Mouse (Mus musculus): ENCODE results near the gene Fbxl22. TPM values are rescaled to one million over a fixed set of nuclear protein-coding genes. Genes with fewer than 3 reads are reported as not detected.

Fbxl22 gene
- polyA plus RNA-seq, 1 experiment from 2014 or later, result 78.6 TPM

DNA sequence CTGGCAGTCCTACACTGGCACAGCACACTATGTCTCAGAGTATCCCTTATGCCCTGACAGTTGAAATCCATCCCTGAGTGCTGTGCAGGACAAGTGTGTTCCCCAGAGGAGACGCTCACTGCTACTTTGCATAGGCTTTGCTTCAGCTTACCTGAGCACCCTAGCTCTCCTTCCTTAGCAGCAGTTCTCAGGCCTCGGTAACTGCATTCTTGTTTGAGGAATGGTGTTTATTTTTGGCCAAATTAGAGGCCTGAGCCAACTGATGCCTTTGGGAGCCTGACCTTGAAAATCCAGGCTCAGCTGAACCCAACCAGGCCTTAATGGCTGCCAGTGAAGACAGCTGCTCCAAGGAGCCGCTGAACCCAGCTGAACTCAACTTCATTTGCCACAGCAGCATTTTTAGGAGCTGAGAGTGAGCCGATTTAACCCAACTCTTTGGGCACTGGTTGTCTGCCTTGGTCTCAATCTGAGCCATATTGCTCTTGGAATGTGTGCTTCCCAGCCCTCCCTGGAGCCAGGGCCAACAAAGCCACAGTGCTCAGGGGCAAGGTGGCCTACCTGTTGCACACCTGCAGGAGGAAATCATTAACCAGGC lies 635 bp downstream of the Fbxl22 start:
- Histone ChIP-seq H3K4me1 (ENCODE audit: control insufficient read depth in 2 of 2, insufficient read depth in 2 of 2, low read length in 2 of 2) (peaks cover 12 to 20% of the 10 kb centered on the region in 2 experiments), H3K27ac (replicated peaks in 1 of 2; ENCODE audit: control insufficient read depth in 1 of 2, insufficient read depth in 1 of 2, low read depth in 2 of 2, low read length in 2 of 2) (peak overlapping the region; percentile 96 to 99), H3K9ac (ENCODE audit: low read length) (peak overlapping the region; percentile 91), H3K9me3 (ENCODE audit: control insufficient read depth, low read length) (no peaks in the 10 kb centered on the region), H3K4me2 (ENCODE audit: low read length) (peak overlapping the region; percentile 98), H3K4me3 (ENCODE audit: control insufficient read depth in 1 of 2, insufficient read depth in 1 of 2, low read depth in 1 of 2, low read length in 2 of 2) (peak overlapping the region; percentile 58 to 64), H3K27me3 (ENCODE audit: control insufficient read depth, insufficient read depth, low read length) (no peaks in the 10 kb centered on the region), H3K36me3 (ENCODE audit: control insufficient read depth, insufficient read depth, low read length) (peaks cover 49% of the 10 kb centered on the region)
- no peak for ATAC-seq (ENCODE audit: insufficient number of reproducible peaks, insufficient read depth, low FRiP score, low read depth)
- 42% methylated on average over 4 of the region's 4 CpGs for WGBS

- peaks cover 49% of the 10 kb centered on the region for H3K36me3 ChIP-seq (ENCODE audit: control insufficient read depth, insufficient read depth, low read length)
These were observed 1.2 kb downstream of the Fbxl22 start for GRCm38 (mm10) chr9:66513150-66513549.

DNA sequence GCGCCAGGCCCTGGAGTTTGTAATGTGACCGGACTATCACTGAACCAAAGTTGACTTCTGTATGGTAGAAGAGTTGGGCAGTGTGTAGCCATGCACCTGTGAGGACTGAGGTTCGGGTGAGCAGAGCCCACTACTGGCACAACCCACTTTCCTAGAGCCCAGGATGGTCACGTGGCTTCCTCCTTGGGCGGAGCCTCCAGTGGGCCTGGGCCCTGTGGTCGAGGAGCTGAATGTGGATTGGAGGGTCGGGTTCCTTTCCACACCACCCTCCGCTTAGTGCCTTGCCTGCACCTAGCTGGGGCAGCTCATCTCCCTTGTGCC lies 2.1 kb downstream of the Fbxl22 start:
- peak overlapping the region; percentile 96 to 99 for H3K27ac ChIP-seq (replicated peaks in 1 of 2; ENCODE audit: control insufficient read depth in 1 of 2, insufficient read depth in 1 of 2, low read depth in 2 of 2, low read length in 2 of 2)
- no peaks in the 10 kb centered on the region for H3K9me3 ChIP-seq (ENCODE audit: control insufficient read depth, low read length)
- peak overlapping the region; percentile 98 for H3K4me2 ChIP-seq (ENCODE audit: low read length)
- H3K4me1 ChIP-seq (ENCODE audit: control insufficient read depth in 2 of 2, insufficient read depth in 2 of 2, low read length in 2 of 2), result peaks cover 12 to 20% of the 10 kb centered on the region in 2 experiments
- peak overlapping the region; percentile 91 for H3K9ac ChIP-seq (ENCODE audit: low read length)
- H3K27me3 ChIP-seq (ENCODE audit: control insufficient read depth, insufficient read depth, low read length), result no peaks in the 10 kb centered on the region
- peak; percentile 72 for ATAC-seq (ENCODE audit: insufficient number of reproducible peaks, insufficient read depth, low FRiP score, low read depth)
- peaks cover 49% of the 10 kb centered on the region for H3K36me3 ChIP-seq (ENCODE audit: control insufficient read depth, insufficient read depth, low read length)
- WGBS, result under 1% methylated on average over 8 of the region's 8 CpGs
- H3K4me3 ChIP-seq (ENCODE audit: control insufficient read depth in 1 of 2, insufficient read depth in 1 of 2, low read depth in 1 of 2, low read length in 2 of 2), result peak overlapping the region; percentile 58 to 64

More at GRCm38 (mm10) chr9:66513150-66513549, 1.2 kb downstream of the Fbxl22 start:
- ATAC-seq (ENCODE audit: insufficient number of reproducible peaks, insufficient read depth, low FRiP score, low read depth), result no peak
- peak overlapping the region; percentile 58 to 64 for H3K4me3 ChIP-seq (ENCODE audit: control insufficient read depth in 1 of 2, insufficient read depth in 1 of 2, low read depth in 1 of 2, low read length in 2 of 2)
- no peaks in the 10 kb centered on the region for H3K9me3 ChIP-seq (ENCODE audit: control insufficient read depth, low read length)
- peak overlapping the region; percentile 98 for H3K4me2 ChIP-seq (ENCODE audit: low read length)
- peaks cover 12 to 20% of the 10 kb centered on the region in 2 experiments for H3K4me1 ChIP-seq (ENCODE audit: control insufficient read depth in 2 of 2, insufficient read depth in 2 of 2, low read length in 2 of 2)
- H3K9ac ChIP-seq (ENCODE audit: low read length), result peak overlapping the region; percentile 91
- H3K27me3 ChIP-seq (ENCODE audit: control insufficient read depth, insufficient read depth, low read length), result no peaks in the 10 kb centered on the region
- peak overlapping the region; percentile 96 to 99 for H3K27ac ChIP-seq (replicated peaks in 1 of 2; ENCODE audit: control insufficient read depth in 1 of 2, insufficient read depth in 1 of 2, low read depth in 2 of 2, low read length in 2 of 2)

GRCm38 (mm10) chr9:66511580-66512350 lies 2.6 kb downstream of the Fbxl22 start:
- H3K27me3 ChIP-seq (ENCODE audit: control insufficient read depth, insufficient read depth, low read length), result no peaks in the 10 kb centered on the region
- H3K9ac ChIP-seq (ENCODE audit: low read length), result peak overlapping the region; percentile 91
- H3K4me3 ChIP-seq (ENCODE audit: control insufficient read depth in 1 of 2, insufficient read depth in 1 of 2, low read depth in 1 of 2, low read length in 2 of 2), result peak overlapping the region; percentile 58 to 64
- no peaks in the 10 kb centered on the region for H3K9me3 ChIP-seq (ENCODE audit: control insufficient read depth, low read length)
- H3K4me2 ChIP-seq (ENCODE audit: low read length), result peak overlapping the region; percentile 98
- ATAC-seq (ENCODE audit: insufficient number of reproducible peaks, insufficient read depth, low FRiP score, low read depth), result peak; percentile 77
- peaks cover 12 to 20% of the 10 kb centered on the region in 2 experiments for H3K4me1 ChIP-seq (ENCODE audit: control insufficient read depth in 2 of 2, insufficient read depth in 2 of 2, low read length in 2 of 2)
- WGBS, result under 1% methylated on average over 78 of the region's 78 CpGs
- H3K27ac ChIP-seq (replicated peaks in 1 of 2; ENCODE audit: control insufficient read depth in 1 of 2, insufficient read depth in 1 of 2, low read depth in 2 of 2, low read length in 2 of 2), result peak overlapping the region; percentile 92 to 99
- peaks cover 49% of the 10 kb centered on the region for H3K36me3 ChIP-seq (ENCODE audit: control insufficient read depth, insufficient read depth, low read length)

- H3K9me3 ChIP-seq (ENCODE audit: control insufficient read depth, low read length), result no peaks in the 10 kb centered on the region
- no peak for ATAC-seq (ENCODE audit: insufficient number of reproducible peaks, insufficient read depth, low FRiP score, low read depth)
- H3K4me1 ChIP-seq (ENCODE audit: control insufficient read depth in 2 of 2, insufficient read depth in 2 of 2, low read length in 2 of 2), result peaks cover 12 to 20% of the 10 kb centered on the region in 2 experiments
- WGBS, result 14% methylated on average over 2 of the region's 2 CpGs
- H3K36me3 ChIP-seq (ENCODE audit: control insufficient read depth, insufficient read depth, low read length), result peaks cover 49% of the 10 kb centered on the region
- H3K27me3 ChIP-seq (ENCODE audit: control insufficient read depth, insufficient read depth, low read length), result no peaks in the 10 kb centered on the region
- peak overlapping the region; percentile 58 to 64 for H3K4me3 ChIP-seq (ENCODE audit: control insufficient read depth in 1 of 2, insufficient read depth in 1 of 2, low read depth in 1 of 2, low read length in 2 of 2)
- peak overlapping the region; percentile 98 for H3K4me2 ChIP-seq (ENCODE audit: low read length)
- peak overlapping the region; percentile 91 for H3K9ac ChIP-seq (ENCODE audit: low read length)
- peak overlapping the region; percentile 92 to 99 for H3K27ac ChIP-seq (replicated peaks in 1 of 2; ENCODE audit: control insufficient read depth in 1 of 2, insufficient read depth in 1 of 2, low read depth in 2 of 2, low read length in 2 of 2)
These were observed 3.4 kb downstream of the Fbxl22 start for GRCm38 (mm10) chr9:66510944-66511343.

- Histone ChIP-seq H3K27ac (replicated peaks in 1 of 2; ENCODE audit: control insufficient read depth in 1 of 2, insufficient read depth in 1 of 2, low read depth in 2 of 2, low read length in 2 of 2) (peak overlapping the region in 1 of 2 experiments; percentile 99; a peak in 1 of 4 replicates), H3K4me1 (ENCODE audit: control insufficient read depth in 2 of 2, insufficient read depth in 2 of 2, low read length in 2 of 2) (peaks cover 9 to 20% of the 10 kb centered on the region in 2 experiments), H3K9ac (ENCODE audit: low read length) (peak overlapping the region; percentile 91; the same call in 1 of the 2 replicates), H3K4me3 (ENCODE audit: control insufficient read depth in 1 of 2, insufficient read depth in 1 of 2, low read depth in 1 of 2, low read length in 2 of 2) (no peak overlapping the region), H3K36me3 (ENCODE audit: control insufficient read depth, insufficient read depth, low read length) (peaks cover 49% of the 10 kb centered on the region), H3K9me3 (ENCODE audit: control insufficient read depth, low read length) (no peaks in the 10 kb centered on the region), H3K27me3 (ENCODE audit: control insufficient read depth, insufficient read depth, low read length) (no peaks in the 10 kb centered on the region), H3K4me2 (ENCODE audit: low read length) (peak overlapping the region; percentile 98; the same call in 1 of the 2 replicates)
- 71% methylated on average over 7 of the region's 7 CpGs for WGBS
- ATAC-seq (ENCODE audit: insufficient number of reproducible peaks, insufficient read depth, low FRiP score, low read depth), result no peak
These were observed 4.0 kb downstream of the Fbxl22 start for GRCm38 (mm10) chr9:66510351-66510841.

- Histone ChIP-seq H3K27me3 (ENCODE audit: control insufficient read depth, insufficient read depth, low read length) (no peaks in the 10 kb centered on the region), H3K27ac (replicated peaks in 1 of 2; ENCODE audit: control insufficient read depth in 1 of 2, insufficient read depth in 1 of 2, low read depth in 2 of 2, low read length in 2 of 2) (0 out of 4 replicates have a peak overlapping the region, but pooled peaks of 1 of the 2 experiments have one; percentile 26), H3K4me1 (ENCODE audit: control insufficient read depth in 2 of 2, insufficient read depth in 2 of 2, low read length in 2 of 2) (peaks cover 9 to 17% of the 10 kb centered on the region in 2 experiments), H3K9ac (ENCODE audit: low read length) (0 out of 2 replicates have a peak overlapping the region, but pooled peaks have one; percentile 5), H3K4me2 (ENCODE audit: low read length) (no peak overlapping the region), H3K4me3 (ENCODE audit: control insufficient read depth in 1 of 2, insufficient read depth in 1 of 2, low read depth in 1 of 2, low read length in 2 of 2) (no peak overlapping the region), H3K36me3 (ENCODE audit: control insufficient read depth, insufficient read depth, low read length) (peaks cover 61% of the 10 kb centered on the region), H3K9me3 (ENCODE audit: control insufficient read depth, low read length) (no peaks in the 10 kb centered on the region)
- WGBS, result 49% methylated on average over 4 of the region's 4 CpGs
- ATAC-seq (ENCODE audit: insufficient number of reproducible peaks, insufficient read depth, low FRiP score, low read depth), result no peak
These were observed 5.4 kb downstream of the Fbxl22 start for GRCm38 (mm10) chr9:66508890-66509399.

Measured in heart, embryonic 14.5 days (tissue).